Mouse (Mus musculus): ENCODE data around the gene Lrit2.

GRCm38 (mm10) chr14:37094436-37094835 lies 26.7 kb downstream of the Lrit2 start:
- TF ChIP-seq CTCF (IDR thresholded peaks at IDR 0.05; ENCODE audit: extremely low read depth, insufficient read depth, insufficient read length, insufficient replicate concordance) = no peak
- TF ChIP-seq POLR2A (IDR thresholded peaks at IDR 0.05; ENCODE audit: low read depth, low read length) = no peak

Data from spleen, adult 2 months (tissue).